ENCODE assay signal across 9 mouse cellular contexts in genomic region chr11:58092541-58092940, GRCm38 (mm10). TPM values are rescaled to one million over a fixed set of nuclear protein-coding genes. Genes with fewer than 3 reads are reported as not detected.
DNase-seq lines count a peak whose midpoint lies in the region; ATAC-seq and TF ChIP-seq lines count a peak whose summit lies in the region.
"Had no signal": no experiment of that assay in that cellular context is flagged by ENCODE, and none has a peak within 500 bp of the region (broad histone marks: within the 10 kb centered on the region; RNA-seq: fewer than 3 reads in every experiment).

No protein-coding gene starts in this region.

- H3K27me3 ChIP-seq in cerebellum, adult 2 months (ENCODE audit: control insufficient read depth, insufficient read depth, low read length): no peaks in the 10 kb centered on the region
- no peaks in the 10 kb centered on the region for H3K27me3 ChIP-seq in spleen, adult 2 months (ENCODE audit: control insufficient read depth, insufficient read depth, low read length)
- H3K27me3 ChIP-seq in liver, embryonic 11.5 days (replicated peaks; ENCODE audit: control insufficient read depth, insufficient read depth, low read length): peaks cover 16% of the 10 kb centered on the region
- H3K27me3 ChIP-seq in stomach, postnatal 0 days (ENCODE audit: control insufficient read depth, insufficient read depth, low read length): no peaks in the 10 kb centered on the region

- TF ChIP-seq CTCF in cerebellum, adult 2 months (IDR thresholded peaks at IDR 0.05; ENCODE audit: borderline replicate concordance, insufficient read depth, low read depth, low read length): no peak
- no peak for TF ChIP-seq CTCF in spleen, adult 2 months (IDR thresholded peaks at IDR 0.05; ENCODE audit: extremely low read depth, insufficient read depth, insufficient read length, insufficient replicate concordance)
- TF ChIP-seq CTCF in stomach, postnatal 0 days (IDR thresholded peaks at IDR 0.05; ENCODE audit: low read depth): no peak

- intact Hi-C loops in gastrocnemius, postnatal 14 days (cut with DNase I; ENCODE audit: low total_unique reads): no loop called here

- H3K4me3 ChIP-seq in cerebellum, adult 2 months (replicated peaks; ENCODE audit: insufficient read depth, low read depth, low read length): no peak overlapping the region
- peak overlapping the region; percentile 15; the same call in 1 of the 2 replicates for H3K4me3 ChIP-seq in spleen, adult 2 months (ENCODE audit: extremely low read depth, insufficient read depth, insufficient read length)
- peak overlapping the region; percentile 21 for H3K4me3 ChIP-seq in liver, embryonic 11.5 days (ENCODE audit: low read depth, low read length)
- peak overlapping the region; percentile 22 for H3K4me3 ChIP-seq in stomach, postnatal 0 days (ENCODE audit: low read depth, low read length)

- 49% methylated on average over 4 of the region's 4 CpGs for WGBS in cerebellum, adult 2 months
- WGBS in spleen, adult 2 months: 15% methylated on average over 4 of the region's 4 CpGs
- 38% methylated on average over 4 of the region's 4 CpGs for WGBS in liver, embryonic 11.5 days
- 54% methylated on average over 4 of the region's 4 CpGs for WGBS in stomach, postnatal 0 days

- peak overlapping the region; percentile 54 for H3K4me2 ChIP-seq in liver, embryonic 11.5 days
- H3K4me2 ChIP-seq in stomach, postnatal 0 days (replicated peaks; ENCODE audit: low read depth): peak overlapping the region; percentile 54

- peak overlapping the region; percentile 20; the same call in 1 of the 2 replicates for H3K9ac ChIP-seq in liver, embryonic 11.5 days (ENCODE audit: low read depth, low read length)
- peak overlapping the region; percentile 27 for H3K9ac ChIP-seq in stomach, postnatal 0 days (ENCODE audit: low read length)

- ATAC-seq in liver, embryonic 11.5 days (replicated peaks; ENCODE audit: low FRiP score): no peak; the same call in 1 of the 2 replicates
- ATAC-seq in stomach, postnatal 0 days (ENCODE audit: low FRiP score, low TSS enrichment): no peak

- no peaks in the 10 kb centered on the region for H3K9me3 ChIP-seq in liver, embryonic 11.5 days (ENCODE audit: control insufficient read depth, low read length)
- no peaks in the 10 kb centered on the region for H3K9me3 ChIP-seq in stomach, postnatal 0 days (ENCODE audit: control insufficient read depth, low read length)

- no peak for TF ChIP-seq EP300 in stomach, postnatal 0 days (optimal IDR thresholded peaks at IDR 0.05)

- peak overlapping the region; percentile 33; the same call in 1 of the 2 replicates for H3K27ac ChIP-seq in cerebellum, adult 2 months (ENCODE audit: insufficient read depth, low read length)
- peak overlapping the region; percentile 36; the same call in 1 of the 2 replicates for H3K27ac ChIP-seq in spleen, adult 2 months (ENCODE audit: insufficient read depth, low read length)
- no peak overlapping the region for H3K27ac ChIP-seq in liver, embryonic 11.5 days (ENCODE audit: low read depth, low read length)
- 0 out of 2 replicates have a peak overlapping the region, but pooled peaks have one; percentile 35 for H3K27ac ChIP-seq in stomach, postnatal 0 days (replicated peaks)

- H3K4me1 ChIP-seq in cerebellum, adult 2 months (ENCODE audit: control insufficient read depth, insufficient read depth, low read length): peaks cover 8% of the 10 kb centered on the region; the same call in 1 of the 2 replicates
- H3K4me1 ChIP-seq in spleen, adult 2 months (ENCODE audit: control insufficient read depth, insufficient read depth, insufficient read length): peaks cover 1% of the 10 kb centered on the region; the same call in 1 of the 2 replicates
- H3K4me1 ChIP-seq in liver, embryonic 11.5 days (replicated peaks; ENCODE audit: control insufficient read depth, insufficient read depth, low read length): peaks cover 7% of the 10 kb centered on the region
- no peaks in the 10 kb centered on the region for H3K4me1 ChIP-seq in stomach, postnatal 0 days (replicated peaks; ENCODE audit: control insufficient read depth, insufficient read depth)

- no peaks in the 10 kb centered on the region for H3K36me3 ChIP-seq in spleen, adult 2 months (ENCODE audit: control insufficient read depth, insufficient read depth, low read length)
- no peaks in the 10 kb centered on the region for H3K36me3 ChIP-seq in liver, embryonic 11.5 days (ENCODE audit: control insufficient read depth, insufficient read depth, low read length)
- no peaks in the 10 kb centered on the region for H3K36me3 ChIP-seq in stomach, postnatal 0 days (ENCODE audit: control insufficient read depth, insufficient read depth, low read length)

- no peak for TF ChIP-seq POLR2A in cerebellum, adult 2 months (IDR thresholded peaks at IDR 0.05; ENCODE audit: borderline replicate concordance, insufficient read depth, low read length)
- TF ChIP-seq POLR2A in spleen, adult 2 months (IDR thresholded peaks at IDR 0.05; ENCODE audit: low read depth, low read length): no peak

- no peak for DNase-seq in cerebellum, adult 2 months
- no peak for DNase-seq in cerebellum, postnatal 25 days
- no peak for DNase-seq in spleen, adult 2 months (ENCODE audit: low read depth in 1 of 2, low spot score in 2 of 2)
- no peak for DNase-seq in spleen, postnatal 4 days (ENCODE audit: low spot score in 2 of 2)
- no peak for DNase-seq in liver, embryonic 11.5 days (ENCODE audit: low spot score)
- no peak for DNase-seq in stomach, postnatal 0 days (ENCODE audit: low spot score)
- no peak for DNase-seq in thymus, postnatal 36 days
- DNase-seq in gastrocnemius, postnatal 14 days: no peak

RNA-seq across cellular contexts. Expression of gene Gm12248, which starts 0.4 kb away (rescaled TPM):
- not detected in 2 replicates for polyA plus RNA-seq in cerebellum, adult 2 months (2012; rRNA removed)
- 0.18 and 0.42 TPM in 2 replicates for polyA plus RNA-seq in spleen, adult 2 months (2012; rRNA removed)
- not detected in 2 replicates for polyA plus RNA-seq in liver, embryonic 11.5 days (2014; fragmentation: Nextera tagmentation; extraction: Ambion mirVana)
- not detected in 2 replicates for polyA plus RNA-seq in stomach, postnatal 0 days (2015; fragmentation: Nextera tagmentation; extraction: Ambion mirVana)
- total RNA-seq in gastrocnemius, postnatal 14 days (2021): not detected
- total RNA-seq: heart, adult 18-20 months had no signal

RNA-seq across cellular contexts. Expression of gene Cnot8, which starts 11.4 kb away (rescaled TPM):
- polyA plus RNA-seq in cerebellum, adult 2 months (2012; rRNA removed): 80.3 and 82.8 TPM in 2 replicates
- 38.6 and 41.1 TPM in 2 replicates for polyA plus RNA-seq in spleen, adult 2 months (2012; rRNA removed)
- 75.7 and 77.6 TPM in 2 replicates for polyA plus RNA-seq in liver, embryonic 11.5 days (2014; fragmentation: Nextera tagmentation; extraction: Ambion mirVana)
- 41.4 and 42.9 TPM in 2 replicates for polyA plus RNA-seq in stomach, postnatal 0 days (2015; fragmentation: Nextera tagmentation; extraction: Ambion mirVana)
- 10 to 100 TPM; 31.3 to 32.1 TPM for total RNA-seq in gastrocnemius, postnatal 14 days (2021)
